9 mouse cellular contexts compared by ENCODE assay signal in the genomic region with DNA sequence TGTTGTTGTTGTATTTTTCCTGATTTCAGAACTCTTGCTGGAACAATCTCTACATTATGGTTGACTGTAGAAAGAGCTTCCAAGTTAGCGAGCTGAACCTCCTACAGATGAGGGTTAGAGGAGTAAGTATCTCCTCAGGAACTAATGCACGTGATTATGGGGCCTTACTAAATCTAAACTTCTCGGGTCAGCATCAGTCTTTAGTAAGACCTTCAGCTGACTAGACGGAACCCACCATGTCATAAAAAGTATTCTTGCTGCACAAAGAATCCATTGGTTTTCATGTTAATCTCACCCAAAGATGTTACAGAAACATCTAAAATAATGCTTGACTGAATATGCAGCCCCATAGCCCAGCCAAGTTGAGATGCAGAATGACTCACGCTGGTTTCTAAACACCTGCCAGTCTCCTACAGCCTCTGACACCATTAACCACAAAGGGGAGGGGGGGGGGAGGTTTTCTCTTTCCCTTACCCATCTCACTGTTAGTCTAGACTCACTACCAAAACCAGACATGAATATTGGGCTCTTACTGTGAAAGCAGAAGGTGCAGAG.
DNase-seq lines count a peak whose midpoint lies in the region; ATAC-seq lines count a peak whose summit lies in the region.
"Had no signal": no experiment of that assay in that cellular context is flagged by ENCODE, and none has a peak within 500 bp of the region (broad histone marks: within the 10 kb centered on the region; RNA-seq: fewer than 3 reads in every experiment).

No protein-coding gene starts in this region.

- no peaks in the 10 kb centered on the region for H3K27me3 ChIP-seq in megakaryocyte, embryonic 14.5 days (replicated peaks)
- H3K27me3 ChIP-seq in embryonic facial prominence, embryonic 10.5 days (replicated peaks; ENCODE audit: low read depth, poor library complexity, severe bottlenecking): no peaks in the 10 kb centered on the region
- H3K27me3 ChIP-seq in midbrain, embryonic 13.5 days: no peaks in the 10 kb centered on the region

- H3K9me3 ChIP-seq in megakaryocyte, embryonic 14.5 days: no peaks in the 10 kb centered on the region
- no peaks in the 10 kb centered on the region for H3K9me3 ChIP-seq in embryonic facial prominence, embryonic 10.5 days
- H3K9me3 ChIP-seq in midbrain, embryonic 13.5 days: no peaks in the 10 kb centered on the region

- H3K27ac ChIP-seq in embryonic facial prominence, embryonic 10.5 days (replicated peaks): no peak overlapping the region
- no peak overlapping the region for H3K27ac ChIP-seq in midbrain, embryonic 13.5 days

- H3K4me3 ChIP-seq in megakaryocyte, embryonic 14.5 days (replicated peaks): peak overlapping the region; percentile 69
- no peak overlapping the region for H3K4me3 ChIP-seq in embryonic facial prominence, embryonic 10.5 days
- no peak overlapping the region for H3K4me3 ChIP-seq in midbrain, embryonic 13.5 days (replicated peaks)

- peaks cover 90% of the 10 kb centered on the region for H3K4me1 ChIP-seq in megakaryocyte, embryonic 14.5 days
- no peaks in the 10 kb centered on the region for H3K4me1 ChIP-seq in embryonic facial prominence, embryonic 10.5 days
- no peaks in the 10 kb centered on the region for H3K4me1 ChIP-seq in midbrain, embryonic 13.5 days (replicated peaks)

- peak; percentile 82 for DNase-seq in 3T3-L1 (ENCODE audit: low read depth, low spot score)
- peak; percentile 91 for DNase-seq in CD4-positive, CD25-positive, alpha-beta regulatory T cell, adult 2 months (ENCODE audit: low read depth, low spot score)
- DNase-seq in c-Kit-positive CD71-negative TER-119-negative erythroid progenitor cells, embryonic 14.5 days (ENCODE audit: low read depth): peak; percentile 73
- DNase-seq in embryonic facial prominence, embryonic 10.5 days (ENCODE audit: low spot score): no peak
- no peak for DNase-seq in kidney, adult 9 months
- no peak for DNase-seq in cerebellum, postnatal 36 days
- DNase-seq: lung, adult 2 months had no signal

- 86% methylated on average over 5 of the region's 5 CpGs for WGBS in embryonic facial prominence, embryonic 10.5 days
- 90% methylated on average over 5 of the region's 5 CpGs for WGBS in midbrain, embryonic 13.5 days

- ATAC-seq in midbrain, embryonic 13.5 days: no peak

- no peak overlapping the region for H3K9ac ChIP-seq in midbrain, embryonic 13.5 days (replicated peaks)

- H3K4me2 ChIP-seq in midbrain, embryonic 13.5 days (replicated peaks): no peak overlapping the region

- no peaks in the 10 kb centered on the region for H3K36me3 ChIP-seq in megakaryocyte, embryonic 14.5 days (replicated peaks; ENCODE audit: low read length)
- no peaks in the 10 kb centered on the region for H3K36me3 ChIP-seq in embryonic facial prominence, embryonic 10.5 days (replicated peaks)
- H3K36me3 ChIP-seq in midbrain, embryonic 13.5 days: no peaks in the 10 kb centered on the region

Comparison
In these comparisons a context has a peak if more than half of its experiments do, and no peak if none do; other contexts are left out.
1. DNase-seq: peak in 3T3-L1 (single experiment), CD4-positive, CD25-positive, alpha-beta regulatory T cell, adult 2 months (single experiment) and c-Kit-positive CD71-negative TER-119-negative erythroid progenitor cells, embryonic 14.5 days (single experiment); none in embryonic facial prominence, embryonic 10.5 days (single experiment), kidney, adult 9 months (single experiment) and cerebellum, postnatal 36 days (0 of 2).